Mouse (Mus musculus) CD4-positive, CD25-positive, alpha-beta regulatory T cell, adult 4 months (primary cell): ENCODE measurements around the gene Tfcp2. TPM values are rescaled to one million over a fixed set of nuclear protein-coding genes. Genes with fewer than 3 reads are reported as not detected.
A peak's percentile ranks its signal among the peaks of the same experiment; 100 is the strongest.

ENCODE experiments used
- ATAC-seq: one replicate; pipeline ENCODE4 v1.8.0; 2017
- polyA plus RNA-seq, 2 experiments: library from polyadenylated mRNA; unstranded; fragments of 100-300 nt; shearing (Covaris generic); gene quantifications; one replicate each; pipeline ENCODE4 v1.2.1; 2017

Gene Tfcp2
- polyA plus RNA-seq, 2 experiments from 2014 or later = 6.0 to 6.8 TPM

GRCm38 (mm10) chr15:100478925-100479324 is 72.9 kb downstream of the Tfcp2 start:
- no peak for ATAC-seq

- no peak for ATAC-seq
Measured at GRCm38 (mm10) chr15:100478351-100478750, 73.5 kb downstream of the Tfcp2 start.

GRCm38 (mm10) chr15:100473926-100474503 is 77.8 kb downstream of the Tfcp2 start:
- no peak for ATAC-seq

- ATAC-seq = no peak
Measured at GRCm38 (mm10) chr15:100470037-100470436, 81.8 kb downstream of the Tfcp2 start.

GRCm38 (mm10) chr15:100469189-100469545 is 82.6 kb downstream of the Tfcp2 start:
- no peak for ATAC-seq

GRCm38 (mm10) chr15:100468295-100469188 is 83.3 kb downstream of the Tfcp2 start, which contains the start of gene Letmd1:
Letmd1 (plus strand) TSS chr15:100469023.
- peak; percentile 92 for ATAC-seq

GRCm38 (mm10) chr15:100467738-100468137 is 84.1 kb downstream of the Tfcp2 start:
- ATAC-seq = no peak

- ATAC-seq = no peak
Measured at GRCm38 (mm10) chr15:100465432-100465831, 86.4 kb downstream of the Tfcp2 start.

GRCm38 (mm10) chr15:100463712-100464111 is 88.1 kb downstream of the Tfcp2 start:
- no peak for ATAC-seq

GRCm38 (mm10) chr15:100462086-100462485 is 89.7 kb downstream of the Tfcp2 start:
- ATAC-seq = no peak

GRCm38 (mm10) chr15:100461646-100462045 is 90.2 kb downstream of the Tfcp2 start:
- ATAC-seq = no peak

- peak; percentile 73 for ATAC-seq
Measured at GRCm38 (mm10) chr15:100460942-100461341, 90.9 kb downstream of the Tfcp2 start.

GRCm38 (mm10) chr15:100458055-100458454 is 93.8 kb downstream of the Tfcp2 start:
- ATAC-seq = peak; percentile 40

GRCm38 (mm10) chr15:100457340-100457739 is 94.5 kb downstream of the Tfcp2 start:
- ATAC-seq = peak; percentile 82

- no peak for ATAC-seq
Measured at GRCm38 (mm10) chr15:100456356-100456991, 95.3 kb downstream of the Tfcp2 start.

GRCm38 (mm10) chr15:100452486-100452885 is 99.3 kb downstream of the Tfcp2 start:
- no peak for ATAC-seq

- no peak for ATAC-seq
Measured at GRCm38 (mm10) chr15:100451245-100451644, 100.6 kb downstream of the Tfcp2 start.

- no peak for ATAC-seq
Measured at GRCm38 (mm10) chr15:100449495-100449894, 102.3 kb downstream of the Tfcp2 start.

GRCm38 (mm10) chr15:100448572-100448971 is 103.2 kb downstream of the Tfcp2 start:
- ATAC-seq = no peak
